Comparison of ENCODE assay signal across 12 mouse cellular contexts in genomic region chr6:88559688-88560087, GRCm38 (mm10). TPM values are rescaled to one million over a fixed set of nuclear protein-coding genes. Genes with fewer than 3 reads are reported as not detected.
DNase-seq lines count a peak whose midpoint lies in the region; ATAC-seq and TF ChIP-seq lines count a peak whose summit lies in the region.
"Had no signal": no experiment of that assay in that cellular context is flagged by ENCODE, and none has a peak within 500 bp of the region (broad histone marks: within the 10 kb centered on the region; RNA-seq: fewer than 3 reads in every experiment).

No protein-coding gene starts in this region.

- no peaks in the 10 kb centered on the region for H3K36me3 ChIP-seq in heart, embryonic 10.5 days
- H3K36me3 ChIP-seq in lung, postnatal 0 days (ENCODE audit: insufficient read depth, low read length) = no peaks in the 10 kb centered on the region
- H3K36me3 ChIP-seq in midbrain, postnatal 0 days (ENCODE audit: insufficient read depth, low read length) = no peaks in the 10 kb centered on the region
- no peaks in the 10 kb centered on the region for H3K36me3 ChIP-seq in heart, embryonic 12.5 days
- H3K36me3 ChIP-seq: neural tube, embryonic 12.5 days had no signal

- 39% methylated on average over 5 of the region's 5 CpGs for WGBS in heart, embryonic 10.5 days
- WGBS in lung, postnatal 0 days = 35% methylated on average over 5 of the region's 5 CpGs
- WGBS in midbrain, postnatal 0 days = 26% methylated on average over 5 of the region's 5 CpGs
- 39% methylated on average over 5 of the region's 5 CpGs for WGBS in heart, embryonic 12.5 days

- H3K4me3 ChIP-seq in heart, embryonic 10.5 days = no peak overlapping the region
- no peak overlapping the region for H3K4me3 ChIP-seq in lung, postnatal 0 days (ENCODE audit: low read depth, low read length)
- H3K4me3 ChIP-seq in midbrain, postnatal 0 days (ENCODE audit: low read depth, low read length) = no peak overlapping the region
- no peak overlapping the region for H3K4me3 ChIP-seq in heart, embryonic 12.5 days
- H3K4me3 ChIP-seq: neural tube, embryonic 12.5 days had no signal

- ATAC-seq in lung, postnatal 0 days = no peak
- ATAC-seq in midbrain, postnatal 0 days (ENCODE audit: low FRiP score) = no peak
- no peak for ATAC-seq in heart, embryonic 12.5 days (ENCODE audit: insufficient number of reproducible peaks, low FRiP score)

- TF ChIP-seq CTCF in lung, postnatal 0 days (IDR thresholded peaks at IDR 0.05) = peak; percentile 57
- peak; percentile 75 for TF ChIP-seq CTCF in midbrain, postnatal 0 days (IDR thresholded peaks at IDR 0.05)

- H3K4me2 ChIP-seq in lung, postnatal 0 days (replicated peaks; ENCODE audit: low read depth, low read length) = no peak overlapping the region
- no peak overlapping the region for H3K4me2 ChIP-seq in midbrain, postnatal 0 days (ENCODE audit: low read depth, low read length, poor library complexity, severe bottlenecking)
- no peak overlapping the region for H3K4me2 ChIP-seq in heart, embryonic 12.5 days
- H3K4me2 ChIP-seq: neural tube, embryonic 12.5 days had no signal

- H3K9ac ChIP-seq in lung, postnatal 0 days (replicated peaks; ENCODE audit: low read depth) = no peak overlapping the region
- no peak overlapping the region for H3K9ac ChIP-seq in midbrain, postnatal 0 days (replicated peaks; ENCODE audit: low read length, poor library complexity, severe bottlenecking)
- H3K9ac ChIP-seq in heart, embryonic 12.5 days = no peak overlapping the region
- H3K9ac ChIP-seq: neural tube, embryonic 12.5 days had no signal

- H3K4me1 ChIP-seq in heart, embryonic 10.5 days = no peaks in the 10 kb centered on the region
- H3K4me1 ChIP-seq in lung, postnatal 0 days (ENCODE audit: insufficient read depth, low read depth, low read length) = no peaks in the 10 kb centered on the region
- H3K4me1 ChIP-seq in midbrain, postnatal 0 days (ENCODE audit: insufficient read depth, low read length) = no peaks in the 10 kb centered on the region
- H3K4me1 ChIP-seq in heart, embryonic 12.5 days (replicated peaks) = no peaks in the 10 kb centered on the region
- H3K4me1 ChIP-seq: neural tube, embryonic 12.5 days had no signal

- TF ChIP-seq EP300 in lung, postnatal 0 days (IDR thresholded peaks at IDR 0.05) = no peak

- no peaks in the 10 kb centered on the region for H3K9me3 ChIP-seq in heart, embryonic 10.5 days
- H3K9me3 ChIP-seq in lung, postnatal 0 days (ENCODE audit: low read length) = no peaks in the 10 kb centered on the region
- no peaks in the 10 kb centered on the region for H3K9me3 ChIP-seq in midbrain, postnatal 0 days (ENCODE audit: low read length)
- H3K9me3 ChIP-seq in heart, embryonic 12.5 days (replicated peaks) = no peaks in the 10 kb centered on the region
- H3K9me3 ChIP-seq: neural tube, embryonic 12.5 days had no signal

- peaks cover 5% of the 10 kb centered on the region for H3K27me3 ChIP-seq in heart, embryonic 10.5 days (ENCODE audit: insufficient read depth, poor library complexity, severe bottlenecking)
- no peaks in the 10 kb centered on the region for H3K27me3 ChIP-seq in lung, postnatal 0 days (replicated peaks; ENCODE audit: insufficient read depth, low read length)
- H3K27me3 ChIP-seq in midbrain, postnatal 0 days (ENCODE audit: insufficient read depth, low read length) = peaks cover 10% of the 10 kb centered on the region; the same call in 1 of the 2 replicates
- H3K27me3 ChIP-seq in heart, embryonic 12.5 days (replicated peaks) = peaks cover 16% of the 10 kb centered on the region

- peak; percentile 62 for DNase-seq in heart, embryonic 10.5 days (ENCODE audit: low spot score)
- no peak for DNase-seq in heart, adult 18-20 months
- DNase-seq in lung, postnatal 0 days (ENCODE audit: low spot score) = no peak
- no peak for DNase-seq in lung, postnatal 10 days
- peak; percentile 53 to 57 for DNase-seq in cerebellum, adult 18-20 months
- peak; percentile 44 for DNase-seq in midbrain, postnatal 0 days (ENCODE audit: low spot score)
- DNase-seq in frontal cortex, adult 2 months (ENCODE audit: extremely low spot score in 1 of 2, low spot score in 1 of 2) = no peak
- DNase-seq: gastrocnemius, postnatal 14 days; kidney, postnatal 25 days; thymus, adult 2 months had no signal

- H3K27ac ChIP-seq in heart, embryonic 10.5 days = no peak overlapping the region
- no peak overlapping the region for H3K27ac ChIP-seq in lung, postnatal 0 days (ENCODE audit: low read length)
- H3K27ac ChIP-seq in midbrain, postnatal 0 days (ENCODE audit: low read depth, low read length) = no peak overlapping the region
- no peak overlapping the region for H3K27ac ChIP-seq in heart, embryonic 12.5 days (ENCODE audit: poor library complexity, severe bottlenecking)
- H3K27ac ChIP-seq: neural tube, embryonic 12.5 days had no signal

RNA-seq across cellular contexts. Expression of gene Sec61a1, which starts 41.0 kb away (rescaled TPM):
- polyA plus RNA-seq in heart, embryonic 10.5 days (2016; fragmentation: Nextera tagmentation; extraction: Ambion mirVana) = 234 and 235 TPM in 2 replicates
- total RNA-seq in heart, adult 18-20 months (2021) = 10 to 100 TPM; 36.8 to 44.6 TPM
- polyA plus RNA-seq in lung, postnatal 0 days (2015; fragmentation: Nextera tagmentation; extraction: Ambion mirVana) = 145 and 149 TPM in 2 replicates
- 192 and 199 TPM in 2 replicates for total RNA-seq in midbrain, postnatal 0 days (2014; rRNA removed)
- 131 TPM in 2 replicates for polyA plus RNA-seq in midbrain, postnatal 0 days (2015; fragmentation: Nextera tagmentation; extraction: Ambion mirVana)
- 73.2 and 83.4 TPM in 2 replicates for polyA plus RNA-seq in frontal cortex, adult 2 months (2012; rRNA removed)
- polyA plus RNA-seq in heart, embryonic 12.5 days (2016; fragmentation: Nextera tagmentation; extraction: Ambion mirVana) = 206 and 209 TPM in 2 replicates

Comparison
In these comparisons a context has a peak if more than half of its experiments do, and no peak if none do; other contexts are left out.
1. DNase-seq: peak in heart, embryonic 10.5 days (single experiment), cerebellum, adult 18-20 months (2 of 2) and midbrain, postnatal 0 days (single experiment); none in heart, adult 18-20 months (0 of 2), lung, postnatal 0 days (single experiment), lung, postnatal 10 days (single experiment) and frontal cortex, adult 2 months (0 of 2).